Mouse (Mus musculus) limb, embryonic 11.5 days (tissue): ENCODE measurements around the gene Slc25a33. TPM values are rescaled to one million over a fixed set of nuclear protein-coding genes. Genes with fewer than 3 reads are reported as not detected.
A peak's percentile ranks its signal among the peaks of the same experiment; 100 is the strongest.

ENCODE experiments used
- ATAC-seq: fragments of 200-750 bp; cut with Nextera tagmentation; 2 replicates; pipeline ENCODE4 v1.8.0; 2017; ENCODE audit warnings: low read depth; ENCODE audit not compliant: insufficient number of reproducible peaks, low FRiP score, low TSS enrichment
- DNase-seq: peaks from one replicate; pipeline ENCODE4 v3.0.0-alpha.2; 2015; ENCODE audit warnings: low spot score
- H3K27ac ChIP-seq: fragments of 300-500 bp; sonication (generic); replicated peaks from 2 replicates; pipeline ENCODE4 v1.5.1; 2014; ENCODE audit warnings: low read depth, mild to moderate bottlenecking, low read length
- H3K27me3 ChIP-seq: fragments of 300-500 bp; sonication (generic); 2 replicates; pipeline ENCODE4 v1.6.1; 2014; ENCODE audit warnings: mild to moderate bottlenecking, low read length, mixed read lengths; ENCODE audit not compliant: control insufficient read depth, insufficient read depth
- H3K36me3 ChIP-seq: fragments of 300-500 bp; sonication (generic); 2 replicates; pipeline ENCODE4 v1.6.1; 2014; ENCODE audit warnings: mild to moderate bottlenecking, low read length, moderate library complexity, mixed read lengths; ENCODE audit not compliant: control insufficient read depth, insufficient read depth
- H3K4me1 ChIP-seq: fragments of 300-500 bp; sonication (generic); 2 replicates; pipeline ENCODE4 v1.6.1; 2014; ENCODE audit warnings: low read length, mixed read lengths; ENCODE audit not compliant: control insufficient read depth, insufficient read depth
- H3K4me2 ChIP-seq: fragments of 300-500 bp; sonication (generic); 2 replicates; pipeline ENCODE4 v1.6.1; 2014; ENCODE audit warnings: low read depth, mild to moderate bottlenecking, moderate library complexity; ENCODE audit not compliant: severe bottlenecking
- H3K4me3 ChIP-seq: fragments of 300-500 bp; sonication (generic); 2 replicates; pipeline ENCODE4 v1.5.1; 2014; ENCODE audit warnings: low read depth, low read length
- H3K9ac ChIP-seq: fragments of 300-500 bp; sonication (generic); 2 replicates; pipeline ENCODE4 v1.6.1; 2014; ENCODE audit warnings: mild to moderate bottlenecking, low read length
- H3K9me3 ChIP-seq: fragments of 300-500 bp; sonication (generic); 2 replicates; pipeline ENCODE4 v1.6.1; 2016; ENCODE audit warnings: low read length; ENCODE audit not compliant: control insufficient read depth
- WGBS: fragments of 180-500 bp; shearing (Covaris S2); extraction: QIAGEN DNeasy Blood & Tissue Kit; methylation state at CpG from one replicate; pipeline ENCODE4 v1.1.7; 2014; 5-methylcytosine and 5-hydroxymethylcytosine counted together
- polyA plus RNA-seq: library from polyadenylated mRNA; unstranded; fragments of >200 nt; fragmentation: Nextera tagmentation; extraction: Ambion mirVana; gene quantifications from 2 replicates; pipeline ENCODE4 v1.2.1, GENCODE M21; 2014

Gene Slc25a33
- polyA plus RNA-seq, 1 experiment from 2014 or later = 28.9 TPM

- H3K4me3 ChIP-seq = no peak overlapping the region
- H3K9me3 ChIP-seq = no peaks in the 10 kb centered on the region
- 84% methylated on average over 9 of the region's 9 CpGs for WGBS
- no peaks in the 10 kb centered on the region for H3K4me1 ChIP-seq
- no peak for ATAC-seq
- no peaks in the 10 kb centered on the region for H3K36me3 ChIP-seq
- H3K9ac ChIP-seq = no peak overlapping the region
- no peak for DNase-seq
- no peaks in the 10 kb centered on the region for H3K27me3 ChIP-seq
- H3K4me2 ChIP-seq = no peak overlapping the region
- H3K27ac ChIP-seq = no peak overlapping the region
Measured at GRCm38 (mm10) chr4:149779966-149780365, 5.9 kb upstream of the Slc25a33 start.

- no peak overlapping the region for H3K27ac ChIP-seq
- no peak overlapping the region for H3K4me3 ChIP-seq
- no peaks in the 10 kb centered on the region for H3K36me3 ChIP-seq
- DNase-seq (no peak), ATAC-seq (no peak)
- no peaks in the 10 kb centered on the region for H3K27me3 ChIP-seq
- 0 out of 2 replicates have a peak, but pooled peaks cover 7% of the 10 kb centered on the region for H3K4me1 ChIP-seq
- no peak overlapping the region for H3K9ac ChIP-seq
- no peaks in the 10 kb centered on the region for H3K9me3 ChIP-seq
- WGBS = 85% methylated on average over 9 of the region's 9 CpGs
- H3K4me2 ChIP-seq = no peak overlapping the region
Measured at GRCm38 (mm10) chr4:149777126-149777525, 3.0 kb upstream of the Slc25a33 start.

GRCm38 (mm10) chr4:149775760-149776362, 1.8 kb upstream of the Slc25a33 start:
- H3K27me3 ChIP-seq = no peaks in the 10 kb centered on the region
- no peaks in the 10 kb centered on the region for H3K36me3 ChIP-seq
- DNase-seq (no peak), ATAC-seq (no peak)
- H3K9me3 ChIP-seq = no peaks in the 10 kb centered on the region
- 46% methylated on average over 8 of the region's 8 CpGs for WGBS
- H3K4me1 ChIP-seq = 0 out of 2 replicates have a peak, but pooled peaks cover 7% of the 10 kb centered on the region
- H3K4me3 ChIP-seq = no peak overlapping the region
- H3K27ac ChIP-seq = no peak overlapping the region
- no peak overlapping the region for H3K4me2 ChIP-seq
- H3K9ac ChIP-seq = no peak overlapping the region

GRCm38 (mm10) chr4:149775330-149775729, 1.3 kb upstream of the Slc25a33 start:
- Histone ChIP-seq H3K9ac (no peak overlapping the region), H3K4me3 (no peak overlapping the region), H3K36me3 (no peaks in the 10 kb centered on the region), H3K27ac (no peak overlapping the region), H3K27me3 (no peaks in the 10 kb centered on the region), H3K4me1 (0 out of 2 replicates have a peak, but pooled peaks cover 7% of the 10 kb centered on the region), H3K4me2 (no peak overlapping the region), H3K9me3 (no peaks in the 10 kb centered on the region)
- DNase-seq = no peak
- WGBS = 77% methylated on average over 7 of the region's 7 CpGs
- no peak for ATAC-seq

- H3K27me3 ChIP-seq = no peaks in the 10 kb centered on the region
- 0 out of 2 replicates have a peak, but pooled peaks cover 7% of the 10 kb centered on the region for H3K4me1 ChIP-seq
- H3K36me3 ChIP-seq = no peaks in the 10 kb centered on the region
- H3K9ac ChIP-seq = peak overlapping the region; percentile 83
- DNase-seq = peak; percentile 69
- H3K27ac ChIP-seq = no peak overlapping the region; the same call in 1 of the 2 replicates
- peak; percentile 59 for ATAC-seq
- WGBS = under 1% methylated on average over 65 of the region's 65 CpGs
- H3K4me2 ChIP-seq = peak overlapping the region; percentile 98
- H3K4me3 ChIP-seq = peak overlapping the region; percentile 50
- no peaks in the 10 kb centered on the region for H3K9me3 ChIP-seq
Measured at GRCm38 (mm10) chr4:149773408-149774093, 526 bp downstream of the Slc25a33 start.

GRCm38 (mm10) chr4:149772394-149772793, 1.7 kb downstream of the Slc25a33 start:
- WGBS = 7% methylated on average over 2 of the region's 2 CpGs
- H3K27ac ChIP-seq = no peak overlapping the region
- no peak overlapping the region for H3K4me2 ChIP-seq
- no peaks in the 10 kb centered on the region for H3K9me3 ChIP-seq
- H3K27me3 ChIP-seq = no peaks in the 10 kb centered on the region
- H3K9ac ChIP-seq = no peak overlapping the region
- no peak for ATAC-seq
- peak; percentile 60 for DNase-seq
- H3K4me3 ChIP-seq = no peak overlapping the region
- H3K36me3 ChIP-seq = no peaks in the 10 kb centered on the region
- 0 out of 2 replicates have a peak, but pooled peaks cover 7% of the 10 kb centered on the region for H3K4me1 ChIP-seq

GRCm38 (mm10) chr4:149765201-149765600, 8.9 kb downstream of the Slc25a33 start:
- no peak for ATAC-seq
- 94% methylated on average over 5 of the region's 5 CpGs for WGBS

GRCm38 (mm10) chr4:149763335-149763734, 10.7 kb downstream of the Slc25a33 start:
- H3K9ac ChIP-seq = no peak overlapping the region
- H3K4me1 ChIP-seq = no peaks in the 10 kb centered on the region
- ATAC-seq (no peak), DNase-seq (no peak)
- WGBS = 92% methylated on average over 2 of the region's 2 CpGs
- H3K4me2 ChIP-seq = no peak overlapping the region
- no peak overlapping the region for H3K4me3 ChIP-seq
- H3K9me3 ChIP-seq = no peaks in the 10 kb centered on the region
- no peaks in the 10 kb centered on the region for H3K36me3 ChIP-seq
- H3K27ac ChIP-seq = no peak overlapping the region
- no peaks in the 10 kb centered on the region for H3K27me3 ChIP-seq

More at GRCm38 (mm10) chr4:149765201-149765600, 8.9 kb downstream of the Slc25a33 start:
- no peaks in the 10 kb centered on the region for H3K36me3 ChIP-seq
- H3K4me3 ChIP-seq = no peak overlapping the region
- no peak overlapping the region for H3K9ac ChIP-seq
- H3K9me3 ChIP-seq = no peaks in the 10 kb centered on the region
- H3K27ac ChIP-seq = no peak overlapping the region
- no peak for DNase-seq
- no peaks in the 10 kb centered on the region for H3K27me3 ChIP-seq
- no peaks in the 10 kb centered on the region for H3K4me1 ChIP-seq
- H3K4me2 ChIP-seq = no peak overlapping the region
